Mouse (Mus musculus) lung, adult 2 months (tissue): Measurements from ENCODE around the gene Dennd4c.

Experiments
- CTCF ChIP-seq: fragments of 200-500 bp; IDR thresholded peaks from 2 replicates; pipeline ENCODE4 v1.5.1; 2011; ENCODE audit warnings: mild to moderate bottlenecking, low read length, control low read depth; ENCODE audit not compliant: insufficient read depth
- POLR2A ChIP-seq: fragments of 200-500 bp; IDR thresholded peaks from 2 replicates; pipeline ENCODE4 v1.6.1; 2011; ENCODE audit warnings: low read depth, mild to moderate bottlenecking, control low read depth, low read length, borderline replicate concordance; ENCODE audit errors: extremely low read depth

DNA sequence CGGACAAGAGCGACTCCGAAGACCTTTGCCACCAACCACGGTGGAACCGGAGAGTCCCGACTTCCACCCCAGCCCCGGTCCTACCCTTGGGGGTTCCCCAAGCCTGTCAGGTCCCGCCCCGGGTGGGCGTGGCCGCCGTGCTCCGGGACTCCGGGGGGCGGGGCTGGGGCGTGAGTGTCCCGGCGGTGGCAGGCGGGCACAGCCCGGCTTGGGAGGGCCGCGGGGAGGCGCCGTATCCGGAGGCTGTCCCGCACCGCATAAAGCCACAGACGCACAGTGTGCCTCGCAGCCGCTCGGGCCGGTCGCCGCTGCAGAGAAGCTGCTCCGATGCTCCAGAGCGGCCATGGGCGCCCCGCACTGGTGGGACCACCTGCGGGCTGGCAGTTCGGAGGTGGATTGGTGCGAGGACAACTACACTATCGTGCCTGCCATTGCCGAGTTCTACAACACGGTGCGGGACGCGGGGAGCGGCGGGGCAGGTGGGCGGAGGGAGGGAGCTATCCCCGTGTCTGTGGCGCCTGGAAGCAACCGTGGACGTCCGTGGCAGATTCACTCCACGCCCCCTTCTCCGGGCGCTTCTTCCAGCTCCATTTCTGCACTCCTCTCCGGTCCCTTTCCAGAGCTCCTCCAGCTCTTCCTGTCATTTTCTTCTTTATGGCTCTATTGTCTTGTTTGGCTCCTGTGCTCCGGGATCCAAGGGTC is 125.9 kb downstream of the Dennd4c start, which contains the start of gene Acer2:
- TF ChIP-seq CTCF: no peak
- TF ChIP-seq POLR2A: peak; percentile 99
